Mouse (Mus musculus) small intestine, adult 2 months (tissue): ENCODE measurements around the gene Wnt9a.

Source experiments
- CTCF ChIP-seq: fragments of 200-500 bp; IDR thresholded peaks from 2 replicates; pipeline ENCODE4 v1.5.1; 2012; ENCODE audit warnings: low read depth, mild to moderate bottlenecking, control low read depth, inconsistent platforms, low read length, moderate library complexity, mixed read lengths; ENCODE audit not compliant: insufficient replicate concordance, insufficient read length; ENCODE audit errors: extremely low read depth
- POLR2A ChIP-seq: fragments of 200-500 bp; IDR thresholded peaks from 2 replicates; pipeline ENCODE4 v1.6.1; 2012; ENCODE audit warnings: low read depth, mild to moderate bottlenecking, control low read depth, inconsistent platforms, low read length, moderate library complexity

DNA sequence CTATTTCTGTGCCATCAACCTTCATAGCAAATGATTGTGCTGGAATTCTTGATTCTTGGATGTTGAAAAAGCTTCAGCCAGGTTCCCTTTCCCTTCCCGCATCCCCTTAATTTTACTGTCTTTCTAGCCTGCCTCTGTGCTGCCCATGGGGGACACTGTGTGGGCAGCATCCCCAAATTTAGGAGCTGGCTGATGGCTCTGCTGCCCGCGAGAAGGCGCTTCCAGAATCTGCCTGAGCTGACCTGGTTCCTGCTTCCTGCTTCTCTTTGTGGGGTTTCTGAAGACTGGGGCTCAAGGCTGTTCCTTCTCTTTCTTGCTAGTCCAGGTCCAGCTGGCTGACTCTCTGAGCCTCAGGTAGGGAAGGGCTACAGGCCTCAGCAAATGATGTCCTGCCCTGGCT, 48.1 kb downstream of the Wnt9a start:
- no peak for TF ChIP-seq POLR2A
- no peak for TF ChIP-seq CTCF
